Mouse (Mus musculus) G1E (cell line): ENCODE data around the gene Rfx8.

ENCODE experiments used
- CTCF ChIP-seq: IDR thresholded peaks from 2 replicates; pipeline ENCODE4 v1.5.1; 2012; ENCODE audit warnings: low read depth, low read length, inconsistent platforms, mixed read lengths
- TAL1 ChIP-seq: conservative IDR thresholded peaks from 2 replicates; pipeline ENCODE4 v1.6.1; 2012; ENCODE audit warnings: low read depth, low read length, inconsistent platforms, mixed read lengths

GRCm38 (mm10) chr1:39735493-39735892 lies 14.7 kb upstream of the Rfx8 start:
- no peak for TF ChIP-seq CTCF
- no peak for TF ChIP-seq TAL1
